Mouse (Mus musculus) ES-Bruce4 (cell line): ENCODE measurements around the gene Thrap3.

Experiments
- CTCF ChIP-seq: IDR thresholded peaks from one replicate; pipeline ENCODE4 v1.8.1; 2011; ENCODE audit warnings: low read depth, low read length
- EP300 ChIP-seq: IDR thresholded peaks from 2 replicates; pipeline ENCODE4 v1.6.1; 2011; ENCODE audit warnings: low read depth, low read length; ENCODE audit not compliant: insufficient read depth
- POLR2A ChIP-seq: IDR thresholded peaks from one replicate; pipeline ENCODE4 v1.8.1; 2011; ENCODE audit warnings: low read length; ENCODE audit not compliant: insufficient read depth

- TF ChIP-seq CTCF (no peak), EP300 (no peak), POLR2A (no peak)
These were observed 79.1 kb downstream of the Thrap3 start for GRCm38 (mm10) chr4:126123309-126124040.
